Mouse (Mus musculus): Measurements from ENCODE around the gene 4833427G06Rik. TPM values are rescaled to one million over a fixed set of nuclear protein-coding genes. Genes with fewer than 3 reads are reported as not detected.

Gene 4833427G06Rik
- polyA plus RNA-seq, 1 experiment from 2014 or later: not detected

DNA sequence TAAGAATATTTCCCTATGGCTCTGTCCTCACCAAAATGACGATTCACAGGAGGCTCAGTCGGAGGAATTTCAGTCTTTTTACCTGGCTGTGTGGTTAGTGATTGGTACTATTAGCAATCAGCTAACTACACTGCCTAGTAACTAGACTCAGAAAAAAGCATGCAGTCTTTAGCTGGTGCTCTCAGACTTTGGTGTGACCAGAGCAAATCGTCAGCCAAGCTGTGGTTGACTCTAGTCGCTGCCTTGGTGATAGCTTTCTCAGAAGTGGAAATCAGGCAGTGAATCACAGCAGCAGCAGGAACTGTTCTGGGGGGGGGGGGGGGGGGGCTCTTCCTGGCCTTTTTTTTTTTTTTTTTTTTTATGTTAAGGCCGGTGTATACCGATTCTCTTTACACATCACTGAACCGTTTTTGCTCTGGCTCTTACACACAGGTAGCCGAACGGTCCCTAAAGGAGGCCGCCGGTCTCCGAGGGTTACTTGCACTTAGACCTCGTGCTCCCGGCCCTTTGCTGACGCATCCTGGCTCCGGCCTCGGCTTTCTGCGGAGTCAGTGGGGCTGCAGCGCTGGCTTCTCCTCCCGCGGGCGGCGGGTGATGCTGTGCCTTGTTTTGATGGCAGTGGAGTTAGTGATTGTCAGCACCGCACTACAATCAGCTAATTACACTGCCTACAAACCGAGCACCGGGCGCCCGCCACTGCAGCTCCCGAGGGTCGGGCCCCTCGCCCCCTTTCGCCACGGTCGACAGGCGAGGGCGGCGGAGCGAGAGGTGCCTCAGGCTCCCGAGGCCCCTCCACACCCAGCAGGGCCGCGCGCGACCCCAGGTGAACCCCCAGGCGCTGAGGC, 1.3 kb upstream of the 4833427G06Rik start:
- no peak for TF ChIP-seq CTCF (IDR thresholded peaks at IDR 0.05; ENCODE audit: low read depth)
- Histone ChIP-seq H3K27ac (ENCODE audit: low read depth) (no peak overlapping the region), H3K4me1 (ENCODE audit: insufficient read depth) (no peaks in the 10 kb centered on the region; the same call in 1 of the 2 replicates), H3K9ac (peak overlapping the region; percentile 66), H3K9me3 (ENCODE audit: low read depth, low read length) (no peaks in the 10 kb centered on the region), H3K4me2 (peak overlapping the region; percentile 99), H3K4me3 (ENCODE audit: low read depth, low read length) (peak overlapping the region; percentile 56), H3K36me3 (ENCODE audit: insufficient read depth) (no peaks in the 10 kb centered on the region), H3K27me3 (ENCODE audit: insufficient read depth, low read length) (peaks cover 8% of the 10 kb centered on the region; the same call in 1 of the 2 replicates)
- DNase-seq (peak; percentile 73), ATAC-seq (ENCODE audit: insufficient read depth) (peak; percentile 71)
- 2% methylated on average over 44 of the region's 44 CpGs for WGBS

DNA sequence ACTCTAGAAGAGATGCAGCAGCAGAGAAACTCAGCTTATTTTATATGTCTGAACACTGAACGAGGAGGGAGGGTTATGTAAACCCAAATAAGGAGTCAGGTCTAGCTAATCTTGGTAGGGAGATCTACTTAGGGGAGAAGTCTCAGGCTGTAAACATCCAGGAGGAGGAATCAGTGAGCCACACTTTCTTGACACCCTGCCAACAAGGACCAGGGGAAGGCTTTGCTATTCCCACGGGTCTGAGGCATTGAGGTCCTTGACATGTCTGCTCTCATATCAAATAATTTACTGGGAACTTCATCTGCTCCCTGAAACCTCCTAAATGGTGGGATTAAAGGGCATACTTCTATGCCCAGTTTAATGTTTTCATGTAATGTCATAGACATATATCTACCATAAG, 5.6 kb downstream of the 4833427G06Rik start:
- peak; percentile 2 for DNase-seq
- 29% methylated on average over 2 of the region's 2 CpGs for WGBS
- TF ChIP-seq CTCF (IDR thresholded peaks at IDR 0.05; ENCODE audit: low read depth): no peak
- H3K4me2 ChIP-seq: no peak overlapping the region
- no peak overlapping the region for H3K27ac ChIP-seq (ENCODE audit: low read depth)
- H3K9me3 ChIP-seq (ENCODE audit: low read depth, low read length): no peaks in the 10 kb centered on the region
- H3K9ac ChIP-seq: no peak overlapping the region
- ATAC-seq (ENCODE audit: insufficient read depth): no peak
- no peaks in the 10 kb centered on the region for H3K27me3 ChIP-seq (ENCODE audit: insufficient read depth, low read length)
- H3K4me1 ChIP-seq (ENCODE audit: insufficient read depth): no peaks in the 10 kb centered on the region
- no peaks in the 10 kb centered on the region for H3K36me3 ChIP-seq (ENCODE audit: insufficient read depth)
- H3K4me3 ChIP-seq (ENCODE audit: low read depth, low read length): no peak overlapping the region

DNA sequence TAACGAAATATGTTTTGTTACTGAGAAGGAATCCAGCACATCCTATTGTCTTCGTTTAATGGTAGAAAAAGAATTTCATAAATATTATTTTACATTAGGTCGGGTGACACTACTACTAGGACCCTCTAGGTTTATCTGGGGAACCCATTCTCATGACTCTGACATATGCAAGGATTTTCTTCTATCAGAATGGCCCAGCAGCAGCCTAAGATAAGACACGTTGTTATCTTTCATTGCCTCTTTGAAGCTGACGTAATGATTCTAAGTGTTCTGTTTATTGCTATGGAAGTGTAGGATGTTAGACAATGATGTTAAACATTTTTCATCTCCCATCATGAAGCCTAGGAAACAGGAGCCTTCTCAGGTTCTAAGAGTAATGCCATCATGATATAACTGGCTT, 8.2 kb downstream of the 4833427G06Rik start:
- no peaks in the 10 kb centered on the region for H3K9me3 ChIP-seq (ENCODE audit: low read depth, low read length)
- H3K4me3 ChIP-seq (ENCODE audit: low read depth, low read length): no peak overlapping the region
- no peak overlapping the region for H3K27ac ChIP-seq (ENCODE audit: low read depth)
- ATAC-seq (ENCODE audit: insufficient read depth) (no peak), DNase-seq (no peak)
- WGBS: 52% methylated on average over 5 of the region's 5 CpGs
- no peak for TF ChIP-seq CTCF (IDR thresholded peaks at IDR 0.05; ENCODE audit: low read depth)
- H3K27me3 ChIP-seq (ENCODE audit: insufficient read depth, low read length): no peaks in the 10 kb centered on the region
- H3K4me2 ChIP-seq: no peak overlapping the region
- H3K9ac ChIP-seq: no peak overlapping the region
- no peaks in the 10 kb centered on the region for H3K4me1 ChIP-seq (ENCODE audit: insufficient read depth)
- no peaks in the 10 kb centered on the region for H3K36me3 ChIP-seq (ENCODE audit: insufficient read depth)

DNA sequence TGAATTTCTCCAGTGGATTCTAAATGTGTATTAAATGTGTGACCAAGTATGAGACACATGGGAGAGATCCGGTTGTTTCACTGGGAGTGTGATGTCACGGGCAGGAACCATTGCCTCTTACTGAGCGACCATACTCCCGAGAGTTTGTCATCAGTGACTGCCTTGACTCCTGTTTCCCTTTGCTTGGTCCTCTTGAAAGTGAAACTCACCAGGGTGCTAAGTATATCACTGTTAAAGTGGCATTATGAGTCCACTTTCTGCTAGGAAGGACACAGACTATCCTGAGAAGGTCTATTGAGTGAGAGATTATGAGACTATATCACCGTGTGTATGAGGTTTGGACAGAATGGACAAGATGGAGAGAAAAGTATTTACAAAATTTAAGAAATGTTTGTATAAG, 20.3 kb downstream of the 4833427G06Rik start:
- H3K9me3 ChIP-seq (ENCODE audit: low read depth, low read length): no peaks in the 10 kb centered on the region
- H3K4me3 ChIP-seq (ENCODE audit: low read depth, low read length): no peak overlapping the region
- H3K9ac ChIP-seq: no peak overlapping the region
- ATAC-seq (ENCODE audit: insufficient read depth): no peak
- no peak overlapping the region for H3K4me2 ChIP-seq
- DNase-seq: no peak
- WGBS: 73% methylated on average over 5 of the region's 5 CpGs
- TF ChIP-seq CTCF (IDR thresholded peaks at IDR 0.05; ENCODE audit: low read depth): no peak
- 0 out of 2 replicates have a peak, but pooled peaks cover 3% of the 10 kb centered on the region for H3K4me1 ChIP-seq (ENCODE audit: insufficient read depth)
- H3K36me3 ChIP-seq (ENCODE audit: insufficient read depth): no peaks in the 10 kb centered on the region
- H3K27ac ChIP-seq (ENCODE audit: low read depth): no peak overlapping the region
- no peaks in the 10 kb centered on the region for H3K27me3 ChIP-seq (ENCODE audit: insufficient read depth, low read length)

DNA sequence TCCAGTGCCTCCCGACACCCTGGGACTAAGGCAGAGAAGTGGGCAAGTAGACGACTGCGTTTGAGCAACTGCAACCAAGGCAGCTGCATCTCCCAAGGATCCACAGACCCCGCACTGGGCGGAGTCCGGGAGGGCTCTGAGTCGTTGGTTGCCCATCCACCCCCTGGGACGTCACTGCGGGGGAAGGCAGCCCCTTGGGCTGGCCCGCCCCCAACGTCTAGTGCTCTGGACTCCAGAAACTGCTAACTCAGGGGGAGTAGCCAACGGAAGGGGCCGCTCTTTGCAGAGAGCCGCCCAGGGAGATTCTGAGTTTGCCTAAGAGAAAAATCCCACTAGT, 24.9 kb downstream of the 4833427G06Rik start, which contains the start of gene Layn:
TSS of gene Layn (minus strand) at position 116 of the 337 bp plus-strand sequence.
- no peaks in the 10 kb centered on the region for H3K27me3 ChIP-seq (ENCODE audit: insufficient read depth, low read length)
- peak within 1 kb of the TSS; percentile 59 for H3K9ac ChIP-seq
- H3K9me3 ChIP-seq (ENCODE audit: low read depth, low read length): no peaks in the 10 kb centered on the region
- WGBS: 0% methylated on average over 14 of the region's 14 CpGs
- H3K4me3 ChIP-seq (ENCODE audit: low read depth, low read length): peak within 1 kb of the TSS; percentile 51
- H3K36me3 ChIP-seq (ENCODE audit: insufficient read depth): no peaks in the 10 kb centered on the region
- H3K4me2 ChIP-seq: peak within 1 kb of the TSS; percentile 93
- no peak within 1 kb of the TSS; the same call in 1 of the 2 replicates for H3K27ac ChIP-seq (ENCODE audit: low read depth)
- ATAC-seq (ENCODE audit: insufficient read depth): peak; percentile 99
- DNase-seq: peak; percentile 98
- no peak; the same call in 1 of the 2 replicates for TF ChIP-seq CTCF (IDR thresholded peaks at IDR 0.05; ENCODE audit: low read depth)
- H3K4me1 ChIP-seq (ENCODE audit: insufficient read depth): peaks cover 8% of the 10 kb centered on the region; the same call in 1 of the 2 replicates

DNA sequence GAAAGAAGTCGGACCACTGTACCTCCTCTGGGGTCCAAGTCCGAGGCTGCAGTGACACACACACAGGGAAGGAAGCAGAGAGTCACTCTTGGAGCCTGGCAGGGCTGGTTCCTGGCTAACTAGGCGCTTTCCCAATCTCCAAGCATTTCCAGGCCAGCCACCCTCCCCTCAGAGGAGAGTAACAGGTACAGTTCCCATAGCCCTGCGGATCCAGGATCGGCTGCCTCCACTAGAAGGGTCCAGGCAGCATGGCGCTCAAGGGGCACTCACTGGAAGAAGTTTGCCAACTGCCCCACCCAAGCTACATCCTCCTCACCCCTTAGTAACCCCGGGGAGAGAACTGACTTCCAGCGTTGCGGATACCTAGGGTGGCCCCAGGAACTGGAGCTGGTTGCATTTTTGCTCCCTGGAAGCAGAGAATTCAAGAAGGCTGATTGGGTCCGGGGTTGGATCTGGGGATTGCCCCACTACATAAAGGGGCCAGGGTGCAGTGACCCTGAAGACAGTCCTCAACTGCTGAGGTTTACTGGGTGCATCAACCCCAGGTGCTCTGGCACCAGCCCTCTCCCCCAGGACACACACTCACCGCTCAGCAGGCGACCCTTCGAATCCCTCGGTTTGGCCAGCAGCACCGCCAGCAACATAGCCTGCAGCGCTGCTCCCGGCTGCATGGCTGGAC, 25.4 kb downstream of the 4833427G06Rik start:
- H3K4me2 ChIP-seq: peak overlapping the region; percentile 93
- peak; percentile 18 for ATAC-seq (ENCODE audit: insufficient read depth)

DNA sequence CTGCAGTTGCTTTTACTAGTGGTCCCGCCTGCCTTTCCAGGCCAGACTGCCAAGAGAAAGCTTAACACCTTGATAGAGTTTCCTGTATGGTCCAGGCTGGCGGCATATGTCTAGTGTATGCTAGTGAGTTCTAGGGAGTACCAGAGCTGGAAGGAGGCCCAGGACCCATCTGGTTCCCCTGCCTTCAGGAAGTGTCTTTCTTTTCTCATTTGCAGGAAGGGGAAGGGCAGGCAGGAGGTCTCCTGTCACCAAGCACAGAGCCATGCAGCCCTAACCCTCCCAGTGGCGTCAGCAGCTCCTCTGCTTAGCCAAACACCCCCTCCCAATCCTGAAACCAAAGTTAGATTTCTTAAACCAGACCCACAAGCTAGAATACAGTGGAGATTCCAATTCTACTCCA, 26.1 kb downstream of the 4833427G06Rik start:
- H3K4me2 ChIP-seq: peak overlapping the region; percentile 93
- DNase-seq (peak; percentile 58), ATAC-seq (ENCODE audit: insufficient read depth) (peak; percentile 19; the same call in 1 of the 2 replicates)
- no peak for TF ChIP-seq CTCF (IDR thresholded peaks at IDR 0.05; ENCODE audit: low read depth)
- H3K27ac ChIP-seq (ENCODE audit: low read depth): no peak overlapping the region
- H3K27me3 ChIP-seq (ENCODE audit: insufficient read depth, low read length): no peaks in the 10 kb centered on the region
- peaks cover 8% of the 10 kb centered on the region; the same call in 1 of the 2 replicates for H3K4me1 ChIP-seq (ENCODE audit: insufficient read depth)
- peak overlapping the region; percentile 51 for H3K4me3 ChIP-seq (ENCODE audit: low read depth, low read length)
- H3K9ac ChIP-seq: no peak overlapping the region
- WGBS: 9% methylated on average over 3 of the region's 3 CpGs
- no peaks in the 10 kb centered on the region for H3K9me3 ChIP-seq (ENCODE audit: low read depth, low read length)
- no peaks in the 10 kb centered on the region for H3K36me3 ChIP-seq (ENCODE audit: insufficient read depth)

More for the DNA sequence above, 25.4 kb downstream of the 4833427G06Rik start:
- Histone ChIP-seq H3K4me1 (ENCODE audit: insufficient read depth) (peaks cover 8% of the 10 kb centered on the region; the same call in 1 of the 2 replicates), H3K27ac (ENCODE audit: low read depth) (no peak overlapping the region; the same call in 1 of the 2 replicates), H3K9ac (peak overlapping the region; percentile 59), H3K9me3 (ENCODE audit: low read depth, low read length) (no peaks in the 10 kb centered on the region), H3K27me3 (ENCODE audit: insufficient read depth, low read length) (no peaks in the 10 kb centered on the region), H3K36me3 (ENCODE audit: insufficient read depth) (no peaks in the 10 kb centered on the region), H3K4me3 (ENCODE audit: low read depth, low read length) (peak overlapping the region; percentile 51)
- no peak for TF ChIP-seq CTCF (IDR thresholded peaks at IDR 0.05; ENCODE audit: low read depth)
- WGBS: under 1% methylated on average over 17 of the region's 17 CpGs
- DNase-seq: peak; percentile 32
